Mouse (Mus musculus): ENCODE measurements around the gene Suv39h2.

Gene Suv39h2

GRCm38 (mm10) chr2:3423841-3424578 is 50.8 kb downstream of the Suv39h2 start, which contains the start of gene Dclre1c:
Gene Dclre1c, plus strand, starts transcription at chr2:3424131.
- DNase-seq (ENCODE audit: low spot score in 2 of 2): peak; percentile 89 to 92

GRCm38 (mm10) chr2:3422548-3422947 is 52.3 kb downstream of the Suv39h2 start, which contains the start of gene Meig1:
Gene Meig1, minus strand, starts transcription at chr2:3422648.
- no peak for DNase-seq (ENCODE audit: low spot score in 2 of 2)

GRCm38 (mm10) chr2:3420157-3420556 is 54.7 kb downstream of the Suv39h2 start:
- DNase-seq (ENCODE audit: low spot score in 2 of 2): no peak

DNA sequence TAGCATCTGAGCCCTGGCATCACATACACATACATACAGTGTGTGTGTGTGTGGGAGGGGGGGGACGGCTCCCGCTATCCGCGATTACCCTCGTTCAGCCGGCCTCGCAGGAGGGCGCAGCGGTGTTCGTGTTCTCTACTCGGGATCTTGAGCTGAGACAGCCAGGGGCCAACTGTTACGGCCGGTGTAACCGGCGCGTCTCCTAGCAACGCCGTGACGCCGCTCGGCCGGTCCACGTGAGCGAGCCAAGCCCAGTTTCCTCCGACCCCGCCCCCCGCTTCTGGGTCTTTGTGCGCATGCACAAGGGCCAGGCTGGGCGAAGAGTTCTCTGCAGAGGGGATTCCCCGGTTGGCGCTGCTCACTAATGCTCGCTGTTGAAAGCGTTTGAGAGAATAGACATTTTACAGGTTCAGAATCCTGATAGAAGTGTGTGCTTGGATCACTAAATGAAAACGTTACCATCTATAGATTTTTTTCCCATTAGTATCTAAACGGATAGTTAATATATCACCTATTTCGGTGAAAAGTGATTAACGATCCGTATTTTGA is 55.9 kb downstream of the Suv39h2 start:
- DNase-seq (ENCODE audit: low spot score in 2 of 2): peak; percentile 96 to 98

- DNase-seq (ENCODE audit: low spot score in 2 of 2): no peak
These were observed 59.2 kb downstream of the Suv39h2 start for GRCm38 (mm10) chr2:3415676-3416075.

DNA sequence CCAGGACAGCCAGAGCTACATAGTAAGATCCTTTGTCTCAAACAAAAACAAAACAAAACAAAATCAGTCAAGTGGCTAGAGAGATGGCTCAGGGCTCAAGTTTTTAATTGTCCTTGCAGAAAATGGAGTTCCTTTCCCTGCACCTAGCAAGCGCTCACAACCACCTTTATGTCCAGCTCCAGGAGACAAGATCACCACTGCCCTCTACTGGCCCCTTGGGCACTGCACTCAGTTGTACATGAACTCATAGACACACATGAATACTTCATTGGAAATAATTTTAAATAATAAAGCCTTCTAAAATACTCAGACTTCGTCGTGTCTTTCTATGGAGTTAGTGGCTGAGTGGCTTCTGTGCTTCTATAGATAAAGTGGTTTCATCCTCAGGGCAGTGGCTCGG is 60.6 kb downstream of the Suv39h2 start:
- DNase-seq (ENCODE audit: low spot score in 2 of 2): peak; percentile 64 to 74

- DNase-seq (ENCODE audit: low spot score in 2 of 2): no peak
These were observed 67.1 kb downstream of the Suv39h2 start for GRCm38 (mm10) chr2:3407756-3408155.

DNA sequence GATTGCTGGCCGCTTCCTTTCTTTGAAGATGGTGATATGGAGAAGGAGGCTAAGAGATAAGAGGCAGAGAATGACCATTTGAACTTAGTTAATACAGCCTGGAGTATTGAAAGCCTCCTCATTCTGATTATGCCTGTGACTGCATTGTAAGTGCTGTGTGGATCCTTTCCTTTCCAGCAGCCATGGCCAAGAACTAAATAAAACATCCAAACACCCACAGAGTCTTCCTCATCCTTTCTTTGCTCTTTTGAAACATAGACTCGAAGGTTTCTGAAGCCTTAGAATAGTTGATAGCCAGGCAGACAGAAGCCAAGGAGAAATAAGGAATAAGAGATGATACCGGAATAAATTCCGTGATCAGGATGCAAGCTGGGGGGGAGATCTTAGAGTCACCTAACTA is 68.8 kb downstream of the Suv39h2 start:
- DNase-seq (ENCODE audit: low spot score in 2 of 2): peak in 1 of 2 experiments; percentile 5

Measured in right cerebral cortex, adult 2 months (tissue).